Mouse (Mus musculus) macrophage (primary cell): Measurements from ENCODE around the gene Cacng8. TPM values are rescaled to one million over a fixed set of nuclear protein-coding genes. Genes with fewer than 3 reads are reported as not detected.

Experiments used
- H3K27ac ChIP-seq: fragments of 350-480 bp; formaldehyde crosslinking; 2 replicates; pipeline ENCODE4 v1.9.0; 2021
- H3K36me3 ChIP-seq: fragments of 350-480 bp; formaldehyde crosslinking; 2 replicates; pipeline ENCODE4 v1.9.0; 2021; ENCODE audit errors: inconsistent target
- H3K4me3 ChIP-seq: fragments of 350-480 bp; formaldehyde crosslinking; 2 replicates; pipeline ENCODE4 v1.9.0; 2021; ENCODE audit errors: inconsistent target
- H3K79me2 ChIP-seq: fragments of 350-480 bp; formaldehyde crosslinking; 2 replicates; pipeline ENCODE4 v1.9.0; 2021; ENCODE audit errors: inconsistent target
- WGBS: methylation state at CpG from one replicate; pipeline ENCODE4 v1.1.7; 2026; ENCODE audit warnings: inconsistent platforms; ENCODE audit not compliant: missing documents; 5-methylcytosine and 5-hydroxymethylcytosine counted together
- polyA plus RNA-seq: library from polyadenylated mRNA; stranded (reverse); fragments of 250-400 nt; gene quantifications from 3 replicates; pipeline ENCODE4 v1.2.4, GENCODE M21; 2018; ENCODE audit warnings: inconsistent platforms

The Cacng8 gene
- polyA plus RNA-seq, 1 experiment from 2014 or later = not detected

- 96% methylated on average over 8 of the region's 8 CpGs for WGBS
- H3K4me3 ChIP-seq = no peak overlapping the region
- H3K36me3 ChIP-seq = no peaks in the 10 kb centered on the region
- no peak overlapping the region for H3K27ac ChIP-seq
- no peaks in the 10 kb centered on the region for H3K79me2 ChIP-seq
Observed at GRCm38 (mm10) chr7:3460261-3460660, 69.8 kb downstream of the Cacng8 start.

GRCm38 (mm10) chr7:3463306-3463705 is 72.8 kb downstream of the Cacng8 start:
- no peak overlapping the region for H3K27ac ChIP-seq
- 93% methylated on average over 4 of the region's 4 CpGs for WGBS
- no peak overlapping the region for H3K4me3 ChIP-seq
- H3K36me3 ChIP-seq = no peaks in the 10 kb centered on the region
- H3K79me2 ChIP-seq = no peaks in the 10 kb centered on the region

Other genes starting within 250 kb of the Cacng8 start
- not detected in 3 replicates for gene AU018091, start 221.5 kb upstream of the Cacng8 start, polyA plus RNA-seq
- 0.07 TPM in 1 of 3 replicates, not detected in the others for gene Nlrp12, start 140.9 kb upstream of the Cacng8 start, polyA plus RNA-seq
- 75.5 to 128 TPM (median 99.0 TPM) in 3 replicates for gene Myadm, start 101.6 kb upstream of the Cacng8 start, polyA plus RNA-seq
- gene Prkcg, start 101.5 kb upstream of the Cacng8 start, polyA plus RNA-seq = 0.11 to 0.19 TPM in 2 of 3 replicates, not detected in the other
- not detected in 3 replicates for gene Cacng7, start 57.7 kb upstream of the Cacng8 start, polyA plus RNA-seq
- gene Cacng6, start 33.5 kb downstream of the Cacng8 start, polyA plus RNA-seq = not detected in 3 replicates
- 0.34 to 0.75 TPM (median 0.42 TPM) in 3 replicates for gene Tarm1, start 111.9 kb downstream of the Cacng8 start, polyA plus RNA-seq
- not detected in 3 replicates for gene Oscar, start 225.5 kb downstream of the Cacng8 start, polyA plus RNA-seq
- gene Ndufa3, start 226.7 kb downstream of the Cacng8 start, polyA plus RNA-seq = 207 to 248 TPM (median 217 TPM) in 3 replicates
- gene Tfpt, start 239.2 kb downstream of the Cacng8 start, polyA plus RNA-seq = 16.1 to 19.8 TPM (median 18.6 TPM) in 3 replicates
- 35.3 to 71.0 TPM (median 40.2 TPM) in 3 replicates for gene Prpf31, start 239.3 kb downstream of the Cacng8 start, polyA plus RNA-seq